ENCODE assay signal across 8 mouse cellular contexts in the genomic region with DNA sequence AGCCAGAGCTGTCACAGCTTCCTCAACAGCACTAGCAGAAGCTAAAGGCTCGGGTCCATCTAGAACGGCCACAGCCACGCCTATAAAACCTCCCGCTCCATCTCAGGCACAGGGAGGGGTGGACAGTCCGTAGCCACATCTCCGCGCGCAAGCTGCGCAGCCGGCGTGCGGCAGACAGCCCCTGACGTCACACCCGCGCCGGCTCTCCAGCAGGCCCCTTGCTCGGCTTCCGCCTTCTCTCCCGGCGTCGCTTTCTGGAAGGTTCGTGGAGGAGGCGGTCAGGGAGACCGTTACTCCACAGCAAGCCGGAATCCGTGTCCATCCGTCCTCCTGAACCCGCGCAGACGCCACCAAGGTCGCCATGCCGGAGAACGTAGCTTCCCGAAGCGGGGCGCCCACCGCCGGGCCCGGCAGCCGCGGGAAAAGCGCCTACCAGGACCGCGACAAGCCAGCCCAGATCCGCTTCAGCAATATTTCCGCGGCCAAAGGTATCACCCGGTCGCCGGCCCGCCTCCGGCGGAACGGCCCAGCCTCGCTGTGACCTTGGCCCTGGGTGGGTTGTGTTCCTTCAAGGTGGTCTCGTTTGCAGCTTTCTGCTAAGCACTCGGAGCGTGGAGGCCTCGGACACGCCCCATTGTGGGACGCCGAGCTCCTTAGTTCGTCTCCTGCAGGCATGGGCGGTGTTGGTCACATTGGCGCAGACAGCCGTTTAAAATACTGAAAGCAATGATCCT. TPM values are rescaled to one million over a fixed set of nuclear protein-coding genes. Genes with fewer than 3 reads are reported as not detected.
DNase-seq lines count a peak whose midpoint lies in the region; ATAC-seq and TF ChIP-seq lines count a peak whose summit lies in the region.

A gene (plus strand): TSS at position 127 of the 734 bp plus-strand sequence.

- H3K9ac ChIP-seq in hindbrain, embryonic 16.5 days (ENCODE audit: low read depth, low read length) = peak within 1 kb of the TSS; percentile 95

- H3K4me2 ChIP-seq in hindbrain, embryonic 16.5 days (ENCODE audit: low read length) = peak within 1 kb of the TSS; percentile 70

- peak; percentile 88 for DNase-seq in T-cell, adult 2 months (ENCODE audit: low spot score)
- peak; percentile 94 for DNase-seq in cerebellum, postnatal 36 days
- peak; percentile 91 for DNase-seq in gastrocnemius, adult 18-20 months (ENCODE audit: low spot score)
- peak; percentile 93 to 96 for DNase-seq in left cerebral cortex, adult 2 months (ENCODE audit: extremely low spot score in 1 of 2, low spot score in 2 of 2)
- peak; percentile 91 to 97 for DNase-seq in right cerebral cortex, adult 2 months (ENCODE audit: low spot score in 2 of 2)
- peak; percentile 94 for DNase-seq in urinary bladder, postnatal 14 days (ENCODE audit: low spot score)

- under 1% methylated on average over 63 of the region's 66 CpGs for WGBS in hindbrain, embryonic 16.5 days

- H3K27me3 ChIP-seq in hindbrain, embryonic 16.5 days (replicated peaks; ENCODE audit: control insufficient read depth, insufficient read depth, low read length) = no peaks in the 10 kb centered on the region

- no peak for TF ChIP-seq CTCF in left cerebral cortex, adult 2 months (IDR thresholded peaks at IDR 0.05)

- peak; percentile 99 for ATAC-seq in hindbrain, embryonic 16.5 days
- ATAC-seq in megakaryocyte, adult 5-6 weeks (ENCODE audit: poor library complexity, severe bottlenecking) = peak; percentile 96

- no peaks in the 10 kb centered on the region for H3K9me3 ChIP-seq in hindbrain, embryonic 16.5 days (ENCODE audit: control insufficient read depth, low read length)

- peaks cover 13% of the 10 kb centered on the region for H3K36me3 ChIP-seq in hindbrain, embryonic 16.5 days (ENCODE audit: control insufficient read depth, insufficient read depth, low read length)

- H3K4me3 ChIP-seq in hindbrain, embryonic 16.5 days (ENCODE audit: low read length) = peak within 1 kb of the TSS; percentile 95
- H3K4me3 ChIP-seq in left cerebral cortex, adult 2 months = peak within 1 kb of the TSS; percentile 89

- H3K27ac ChIP-seq in hindbrain, embryonic 16.5 days (ENCODE audit: low read depth, low read length) = peak within 1 kb of the TSS; percentile 93
- peak within 1 kb of the TSS; percentile 97 for H3K27ac ChIP-seq in left cerebral cortex, adult 2 months

- peaks cover 14% of the 10 kb centered on the region for H3K4me1 ChIP-seq in hindbrain, embryonic 16.5 days (ENCODE audit: control insufficient read depth, insufficient read depth, low read depth, low read length)

- intact Hi-C loops in left cerebral cortex, adult 2 months (cut with DNase I) = loop anchor here (2.0 to 10.0 kb wide), 3 partner anchors 77 to 454 kb away; a partner anchor contains a TSS

RNA-seq across cellular contexts. Expression of the gene that starts here (rescaled TPM):
- total RNA-seq in gastrocnemius, adult 18-20 months (2021) = 100 to 1,000 TPM; 104 to 105 TPM
- 263 and 273 TPM in 2 replicates for polyA plus RNA-seq in hindbrain, embryonic 16.5 days (2015; fragmentation: Nextera tagmentation; extraction: Ambion mirVana)
- total RNA-seq in left cerebral cortex, adult 2 months (2021) = 100 to 1,000 TPM in 1 of 2 experiments, 10 to 100 TPM in 1; 97.1 to 104 TPM
- 184 and 193 TPM in 2 replicates for total RNA-seq in megakaryocyte, adult 5-6 weeks (2015)
- total RNA-seq in megakaryocyte, adult 5-6 weeks (2017) = 137 and 141 TPM in 2 replicates

Comparison
In these comparisons a context has a peak if more than half of its experiments do, and no peak if none do; other contexts are left out.
1. Peak in every context shown above with its lines: DNase-seq, ATAC-seq, H3K4me3 ChIP-seq and H3K27ac ChIP-seq.